Mouse (Mus musculus) lung, postnatal 10 days (tissue): Measurements from ENCODE around the gene Zfp654.

Source experiments
- DNase-seq: peaks from one replicate; pipeline ENCODE4 v3.0.0; 2021

Gene Zfp654

GRCm38 (mm10) chr16:64758561-64759244 is 92.7 kb downstream of the Zfp654 start:
- DNase-seq, result peak; percentile 26

GRCm38 (mm10) chr16:64757666-64758400 is 93.6 kb downstream of the Zfp654 start:
- DNase-seq, result peak; percentile 37

- no peak for DNase-seq
These were observed 95.1 kb downstream of the Zfp654 start for GRCm38 (mm10) chr16:64756321-64756720.

- peak; percentile 66 for DNase-seq
These were observed 96.7 kb downstream of the Zfp654 start for GRCm38 (mm10) chr16:64754743-64755139.

- no peak for DNase-seq
These were observed 97.3 kb downstream of the Zfp654 start for GRCm38 (mm10) chr16:64753990-64754742.

GRCm38 (mm10) chr16:64748237-64748636 is 103.2 kb downstream of the Zfp654 start:
- peak; percentile 78 for DNase-seq

GRCm38 (mm10) chr16:64745089-64745488 is 106.4 kb downstream of the Zfp654 start:
- DNase-seq, result no peak

GRCm38 (mm10) chr16:64737289-64737688 is 114.2 kb downstream of the Zfp654 start:
- no peak for DNase-seq
